Mouse (Mus musculus): Measurements from ENCODE around the gene Cyp3a11. TPM values are rescaled to one million over a fixed set of nuclear protein-coding genes. Genes with fewer than 3 reads are reported as not detected.
"Not testable (repeated sequence)": the region's sequence is repeated elsewhere in the genome, so short reads cannot be mapped to it uniquely, and the experiment has no call there.

Gene Cyp3a11
- polyA plus RNA-seq, 1 experiment from 2014 or later, result not detected

- Histone ChIP-seq H3K9me3 (ENCODE audit: control insufficient read depth, low read length) (peaks cover 36% of the 10 kb centered on the region), H3K4me2 (ENCODE audit: low read length) (no peak overlapping the region), H3K27me3 (ENCODE audit: control insufficient read depth, insufficient read depth, low read length) (no peaks in the 10 kb centered on the region), H3K4me3 (ENCODE audit: control insufficient read depth in 1 of 2, insufficient read depth in 1 of 2, low read depth in 1 of 2, low read length in 2 of 2) (no peak overlapping the region), H3K36me3 (ENCODE audit: control insufficient read depth, insufficient read depth, low read length) (no peaks in the 10 kb centered on the region), H3K27ac (replicated peaks in 1 of 2; ENCODE audit: control insufficient read depth in 1 of 2, insufficient read depth in 1 of 2, low read depth in 2 of 2, low read length in 2 of 2) (no peak overlapping the region), H3K9ac (ENCODE audit: low read length) (no peak overlapping the region), H3K4me1 (ENCODE audit: control insufficient read depth in 2 of 2, insufficient read depth in 2 of 2, low read length in 2 of 2) (no peaks in the 10 kb centered on the region)
- no peak for ATAC-seq (ENCODE audit: insufficient number of reproducible peaks, insufficient read depth, low FRiP score, low read depth)
These were observed 1.4 kb upstream of the Cyp3a11 start for GRCm38 (mm10) chr5:145881207-145881606.

GRCm38 (mm10) chr5:145867433-145867832 lies 12.3 kb downstream of the Cyp3a11 start:
- H3K4me3 ChIP-seq (ENCODE audit: control insufficient read depth in 1 of 2, insufficient read depth in 1 of 2, low read depth in 1 of 2, low read length in 2 of 2); H3K36me3 ChIP-seq (ENCODE audit: control insufficient read depth, insufficient read depth, low read length); H3K9ac ChIP-seq (ENCODE audit: low read length): not testable (repeated sequence)

GRCm38 (mm10) chr5:145805796-145806195 lies 74.0 kb downstream of the Cyp3a11 start, which contains the start of gene Cyp3a44:
Gene Cyp3a44 (minus strand): TSS chr5:145805874.
- not testable (repeated sequence) for H3K4me1 ChIP-seq (ENCODE audit: control insufficient read depth in 2 of 2, insufficient read depth in 2 of 2, low read length in 2 of 2); H3K9ac ChIP-seq (ENCODE audit: low read length); H3K27me3 ChIP-seq (ENCODE audit: control insufficient read depth, insufficient read depth, low read length); H3K4me2 ChIP-seq (ENCODE audit: low read length); H3K36me3 ChIP-seq (ENCODE audit: control insufficient read depth, insufficient read depth, low read length); H3K4me3 ChIP-seq (ENCODE audit: control insufficient read depth in 1 of 2, insufficient read depth in 1 of 2, low read depth in 1 of 2, low read length in 2 of 2); ATAC-seq (ENCODE audit: insufficient number of reproducible peaks, insufficient read depth, low FRiP score, low read depth); H3K27ac ChIP-seq (replicated peaks in 1 of 2; ENCODE audit: control insufficient read depth in 1 of 2, insufficient read depth in 1 of 2, low read depth in 2 of 2, low read length in 2 of 2); H3K9me3 ChIP-seq (ENCODE audit: control insufficient read depth, low read length)
- 53% methylated on average over 2 of the region's 2 CpGs for WGBS

More at GRCm38 (mm10) chr5:145867433-145867832, 12.3 kb downstream of the Cyp3a11 start:
- H3K9me3 ChIP-seq (ENCODE audit: control insufficient read depth, low read length), result peaks cover 18% of the 10 kb centered on the region; the same call in 1 of the 2 replicates
- H3K4me1 ChIP-seq (ENCODE audit: control insufficient read depth in 2 of 2, insufficient read depth in 2 of 2, low read length in 2 of 2); H3K4me2 ChIP-seq (ENCODE audit: low read length); ATAC-seq (ENCODE audit: insufficient number of reproducible peaks, insufficient read depth, low FRiP score, low read depth); H3K27me3 ChIP-seq (ENCODE audit: control insufficient read depth, insufficient read depth, low read length); H3K27ac ChIP-seq (replicated peaks in 1 of 2; ENCODE audit: control insufficient read depth in 1 of 2, insufficient read depth in 1 of 2, low read depth in 2 of 2, low read length in 2 of 2): not testable (repeated sequence)

Other genes starting within 250 kb of the Cyp3a11 start
- not detected in 2 replicates for gene Cyp3a41a, start 159.8 kb downstream of the Cyp3a11 start, polyA plus RNA-seq (2014; fragmentation: Nextera tagmentation; extraction: Ambion mirVana)
- gene Cyp3a44, start 74.1 kb downstream of the Cyp3a11 start, polyA plus RNA-seq (2014; fragmentation: Nextera tagmentation; extraction: Ambion mirVana), result not detected in 2 replicates
- gene Cyp3a25, start 129.7 kb upstream of the Cyp3a11 start, polyA plus RNA-seq (2014; fragmentation: Nextera tagmentation; extraction: Ambion mirVana), result not detected in 2 replicates
- not detected in 2 replicates for gene Cyp3a59, start 199.3 kb upstream of the Cyp3a11 start, polyA plus RNA-seq (2014; fragmentation: Nextera tagmentation; extraction: Ambion mirVana)

Measured in heart, embryonic 14.5 days (tissue).